Mouse (Mus musculus): ENCODE measurements around the gene Rnf115.

- no peak for TF ChIP-seq POLR2A (IDR thresholded peaks at IDR 0.05; ENCODE audit: low read depth, low read length)
- TF ChIP-seq CTCF (IDR thresholded peaks at IDR 0.05; ENCODE audit: extremely low read depth, insufficient read depth, insufficient read length, insufficient replicate concordance) = no peak
These were observed 28.3 kb upstream of the Rnf115 start for GRCm38 (mm10) chr3:96698993-96699690.
